Comparison of ENCODE assay signal across 27 mouse cellular contexts in genomic region chr4:65156231-65156630, GRCm38 (mm10). TPM values are rescaled to one million over a fixed set of nuclear protein-coding genes. Genes with fewer than 3 reads are reported as not detected.
A peak's percentile ranks its signal among the peaks of the same experiment; 100 is the strongest.
DNase-seq lines count a peak whose midpoint lies in the region; ATAC-seq lines count a peak whose summit lies in the region.
"Had no signal": no experiment of that assay in that cellular context is flagged by ENCODE, and none has a peak within 500 bp of the region (broad histone marks: within the 10 kb centered on the region; RNA-seq: fewer than 3 reads in every experiment).

No protein-coding gene starts in this region.

- WGBS in heart, embryonic 10.5 days, result 86% methylated on average over 10 of the region's 10 CpGs
- WGBS in lung, embryonic 15.5 days, result 66% methylated on average over 10 of the region's 10 CpGs
- 88% methylated on average over 10 of the region's 10 CpGs for WGBS in intestine, embryonic 15.5 days

- intact Hi-C loops in heart, postnatal 14 days (cut with DNase I), result no loop called here

- no peak overlapping the region for H3K4me3 ChIP-seq in heart, embryonic 10.5 days
- H3K4me3 ChIP-seq in lung, embryonic 15.5 days, result no peak overlapping the region
- no peak overlapping the region for H3K4me3 ChIP-seq in intestine, embryonic 15.5 days (replicated peaks)
- H3K4me3 ChIP-seq: embryonic facial prominence, embryonic 12.5 days; embryonic facial prominence, embryonic 15.5 days; gastrocnemius, adult 2 months; heart, adult 2 months; hindbrain, embryonic 10.5 days; hindbrain, embryonic 13.5 days had no signal

- 0 out of 2 replicates have a peak, but pooled peaks have one; percentile 35 for ATAC-seq in lung, embryonic 15.5 days (ENCODE audit: borderline replicate concordance, extremely low read depth, low FRiP score, low TSS enrichment)
- ATAC-seq in intestine, embryonic 15.5 days, result no peak
- ATAC-seq: forebrain, embryonic 14.5 days; forebrain, postnatal 0 days; hindbrain, embryonic 16.5 days; intestine, embryonic 16.5 days had no signal

- peak; percentile 94 for DNase-seq in heart, adult 11 months
- no peak for DNase-seq in heart, adult 8-10 months (ENCODE audit: low spot score)
- DNase-seq in heart, postnatal 14 days, result peak; percentile 13 to 25
- DNase-seq in heart, embryonic 10.5 days (ENCODE audit: low spot score), result no peak
- no peak for DNase-seq in lung, postnatal 4 days
- DNase-seq: adrenal gland, adult 2 months; adrenal gland, postnatal 14 days; cerebellum, adult 11 months; cerebellum, adult 2 months; cerebellum, adult 9-11 months; cerebellum, postnatal 25 days; forebrain, postnatal 0 days; gastrocnemius, adult 2 months; gastrocnemius, postnatal 14 days had no signal

- no peaks in the 10 kb centered on the region for H3K9me3 ChIP-seq in heart, embryonic 10.5 days
- H3K9me3 ChIP-seq in lung, embryonic 15.5 days, result no peaks in the 10 kb centered on the region
- no peaks in the 10 kb centered on the region for H3K9me3 ChIP-seq in intestine, embryonic 15.5 days
- H3K9me3 ChIP-seq: embryonic facial prominence, embryonic 12.5 days; embryonic facial prominence, embryonic 15.5 days; hindbrain, embryonic 10.5 days; hindbrain, embryonic 13.5 days had no signal

- H3K27ac ChIP-seq in heart, embryonic 10.5 days, result no peak overlapping the region
- H3K27ac ChIP-seq in lung, embryonic 15.5 days, result no peak overlapping the region
- no peak overlapping the region for H3K27ac ChIP-seq in intestine, embryonic 15.5 days
- H3K27ac ChIP-seq: embryonic facial prominence, embryonic 12.5 days; embryonic facial prominence, embryonic 15.5 days; gastrocnemius, adult 2 months; heart, adult 2 months; hindbrain, embryonic 10.5 days; hindbrain, embryonic 13.5 days had no signal

- H3K4me2 ChIP-seq in lung, embryonic 15.5 days, result no peak overlapping the region
- no peak overlapping the region for H3K4me2 ChIP-seq in intestine, embryonic 15.5 days (replicated peaks)
- H3K4me2 ChIP-seq: embryonic facial prominence, embryonic 12.5 days; embryonic facial prominence, embryonic 15.5 days; hindbrain, embryonic 13.5 days had no signal

- H3K36me3 ChIP-seq in heart, embryonic 10.5 days, result no peaks in the 10 kb centered on the region
- no peaks in the 10 kb centered on the region for H3K36me3 ChIP-seq in lung, embryonic 15.5 days
- H3K36me3 ChIP-seq in intestine, embryonic 15.5 days, result no peaks in the 10 kb centered on the region
- H3K36me3 ChIP-seq: embryonic facial prominence, embryonic 12.5 days; embryonic facial prominence, embryonic 15.5 days; G1E; hindbrain, embryonic 13.5 days had no signal

- H3K9ac ChIP-seq in lung, embryonic 15.5 days, result no peak overlapping the region
- no peak overlapping the region for H3K9ac ChIP-seq in intestine, embryonic 15.5 days
- H3K9ac ChIP-seq: embryonic facial prominence, embryonic 12.5 days; embryonic facial prominence, embryonic 15.5 days; forebrain, postnatal 0 days; hindbrain, embryonic 13.5 days had no signal

- no peaks in the 10 kb centered on the region for H3K27me3 ChIP-seq in heart, embryonic 10.5 days (ENCODE audit: insufficient read depth, poor library complexity, severe bottlenecking)
- no peaks in the 10 kb centered on the region for H3K27me3 ChIP-seq in lung, embryonic 15.5 days
- H3K27me3 ChIP-seq in intestine, embryonic 15.5 days (replicated peaks), result no peaks in the 10 kb centered on the region
- H3K27me3 ChIP-seq: CH12.LX; embryonic facial prominence, embryonic 12.5 days; embryonic facial prominence, embryonic 15.5 days; hindbrain, embryonic 13.5 days had no signal

- peaks cover 5% of the 10 kb centered on the region for H3K4me1 ChIP-seq in heart, embryonic 10.5 days
- H3K4me1 ChIP-seq in lung, embryonic 15.5 days, result no peaks in the 10 kb centered on the region
- H3K4me1 ChIP-seq in intestine, embryonic 15.5 days (replicated peaks), result no peaks in the 10 kb centered on the region
- H3K4me1 ChIP-seq: embryonic facial prominence, embryonic 12.5 days; embryonic facial prominence, embryonic 15.5 days; hindbrain, embryonic 10.5 days; hindbrain, embryonic 13.5 days had no signal

RNA-seq across cellular contexts. Expression of gene Pappa, which starts 32.3 kb away (rescaled TPM):
- under 1 TPM; 0.34 to 0.62 (median 0.41) TPM for total RNA-seq in heart, adult 8-10 months (2022)
- under 1 TPM; 0.61 to 0.88 TPM for total RNA-seq in heart, postnatal 14 days (2021)
- polyA plus RNA-seq in heart, embryonic 10.5 days (2016; fragmentation: Nextera tagmentation; extraction: Ambion mirVana), result 0.92 and 1.1 TPM in 2 replicates
- 1.1 and 1.4 TPM in 2 replicates for polyA plus RNA-seq in lung, embryonic 15.5 days (2015; fragmentation: Nextera tagmentation; extraction: Ambion mirVana)
- 0.74 and 0.82 TPM in 2 replicates for polyA plus RNA-seq in intestine, embryonic 15.5 days (2015; fragmentation: Nextera tagmentation; extraction: Ambion mirVana)
- total RNA-seq: CH12.LX; common myeloid progenitor, adult 5-6 weeks had no signal
- polyA plus RNA-seq: G1E had no signal

Comparison
In these comparisons a context has a peak if more than half of its experiments do, and no peak if none do; other contexts are left out.
1. DNase-seq: peak in heart, adult 11 months (single experiment) and heart, postnatal 14 days (2 of 2); none in heart, adult 8-10 months (single experiment), heart, embryonic 10.5 days (single experiment) and lung, postnatal 4 days (0 of 2).